Mouse (Mus musculus) left cerebral cortex, adult 18-20 months (tissue): Measurements from ENCODE around the gene Cst13. TPM values are rescaled to one million over a fixed set of nuclear protein-coding genes. Genes with fewer than 3 reads are reported as not detected.
"Not testable (repeated sequence)": the region's sequence is repeated elsewhere in the genome, so short reads cannot be mapped to it uniquely, and the experiment has no call there.

Source experiments
- DNase-seq, 2 experiments: peaks; one replicate each; pipeline ENCODE4 v3.0.0; 2021 to 2022; ENCODE audit warnings: low spot score in 2 of 2, mixed read lengths in 1 of 2
- long read RNA-seq, 2 experiments: library from polyadenylated mRNA; stranded (forward); transcript quantifications; one replicate each; pipeline ENCODE4 v2.0.0; 2021
- total RNA-seq, 2 experiments: library from RNA; stranded (reverse); gene quantifications; 2 replicates each; pipeline ENCODE4 v1.2.3; 2021

Cst13 gene
- total RNA-seq = not detected
- long read RNA-seq, experiment 1 = 0 reads
- long read RNA-seq, experiment 2 = 0 reads

DNA sequence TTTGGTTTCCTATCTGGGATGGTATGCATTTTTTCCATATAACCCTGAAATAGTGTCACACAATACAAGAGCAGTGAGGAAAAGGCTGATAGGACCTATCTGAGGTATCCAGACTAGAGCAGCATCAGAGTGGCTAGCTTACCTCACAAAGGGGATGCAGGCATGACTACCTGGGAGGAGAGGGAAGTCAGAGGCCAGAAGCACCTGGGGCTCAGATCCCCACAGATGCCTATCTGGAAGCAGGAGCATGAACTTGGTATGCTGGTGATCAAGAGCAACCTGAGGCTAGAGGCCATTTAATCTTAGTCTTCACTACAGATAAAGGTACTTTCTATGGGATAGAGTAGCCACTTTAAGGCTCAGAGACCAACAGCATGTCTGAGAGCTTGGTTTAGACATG lies at the start of gene Cst13:
Cst13 (plus strand) TSS at position 173 of the 400 bp plus-strand sequence.
- DNase-seq = no peak

DNA sequence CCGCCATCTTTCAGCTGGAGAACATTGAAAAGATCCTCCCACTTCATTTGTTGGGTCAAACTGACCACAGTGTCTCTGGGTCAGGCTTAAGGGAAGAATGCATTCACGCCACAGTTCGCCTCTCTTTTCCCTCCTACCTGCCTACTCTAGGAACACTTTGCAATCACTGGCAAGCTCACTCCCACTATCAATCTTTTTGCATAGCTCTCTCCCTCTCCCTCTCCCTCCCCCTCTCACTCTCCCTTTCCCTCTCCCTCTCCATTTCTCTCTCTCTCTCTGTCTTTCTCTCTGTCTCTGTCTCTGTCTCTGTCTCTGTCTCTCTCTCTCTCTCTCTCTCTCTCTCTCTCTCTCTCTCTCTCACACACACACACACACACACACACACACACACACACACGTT lies 48.5 kb upstream of the Cst13 start, which contains the start of gene Cst11:
Cst11 (minus strand) TSS at position 101 of the 400 bp plus-strand sequence.
- not testable (repeated sequence) for DNase-seq

DNA sequence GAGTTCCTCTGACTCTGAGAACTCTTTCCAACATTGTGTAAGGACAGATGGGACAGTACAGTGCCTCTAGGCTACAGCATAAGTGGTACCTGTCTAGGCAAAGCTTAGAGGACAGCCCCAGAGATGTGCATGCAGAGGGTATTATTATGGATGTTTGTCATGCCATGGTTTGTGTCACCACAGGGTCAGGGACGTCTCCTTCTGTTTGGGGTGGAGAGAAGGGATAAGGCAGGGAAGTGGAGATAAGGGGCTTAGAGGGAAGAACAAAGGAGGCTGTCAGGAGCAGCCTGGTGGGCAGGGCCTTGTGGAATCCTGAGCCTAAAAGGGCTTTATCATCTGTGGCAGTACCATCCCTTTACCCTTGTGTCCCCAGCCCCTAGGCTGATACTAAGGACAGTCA lies 38.2 kb upstream of the Cst13 start, which contains the start of gene 8030411F24Rik:
8030411F24Rik (plus strand) TSS at position 301 of the 400 bp plus-strand sequence.
- DNase-seq = no peak

- peak in 1 of 2 experiments; percentile 2 for DNase-seq
These were observed 30.7 kb upstream of the Cst13 start, which contains the start of gene Cst12 for GRCm38 (mm10) chr2:148789142-148789541. TSS of gene Cst12 (plus strand) at chr2:148789361.

DNA sequence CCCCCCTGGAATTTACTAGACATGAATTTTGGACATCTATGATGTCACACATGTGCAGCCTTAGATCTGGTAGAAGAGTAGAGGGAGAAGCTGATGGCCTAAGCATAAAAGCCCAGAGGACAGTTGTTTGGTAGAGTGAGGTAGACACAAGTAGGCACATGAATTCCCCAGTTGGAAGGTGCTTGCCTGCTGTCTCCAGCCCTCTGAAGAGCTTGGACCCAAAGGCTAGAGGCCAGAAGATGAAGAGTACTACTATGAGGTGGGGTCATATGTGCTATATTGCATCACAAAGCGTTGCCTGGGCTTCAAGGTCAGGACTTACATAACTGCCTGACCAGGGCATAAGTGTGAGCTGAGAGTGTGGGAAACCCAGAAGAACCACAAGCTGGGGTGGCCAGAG lies 21.4 kb upstream of the Cst13 start, which contains the start of gene Cst8:
Cst8 (plus strand) TSS at position 301 of the 400 bp plus-strand sequence.
- DNase-seq = no peak

GRCm38 (mm10) chr2:148801491-148801921 lies 18.4 kb upstream of the Cst13 start:
- DNase-seq = no peak

- DNase-seq = no peak
These were observed 13.2 kb upstream of the Cst13 start for GRCm38 (mm10) chr2:148806696-148807095.

- no peak for DNase-seq
These were observed 6.1 kb downstream of the Cst13 start for GRCm38 (mm10) chr2:148825986-148826385.

GRCm38 (mm10) chr2:148834912-148835311 lies 15.0 kb downstream of the Cst13 start, which contains the start of gene Cst9:
TSS of gene Cst9 (plus strand) at chr2:148835147.
- no peak for DNase-seq

- no peak for DNase-seq
These were observed 18.3 kb downstream of the Cst13 start for GRCm38 (mm10) chr2:148838075-148838777.

DNA sequence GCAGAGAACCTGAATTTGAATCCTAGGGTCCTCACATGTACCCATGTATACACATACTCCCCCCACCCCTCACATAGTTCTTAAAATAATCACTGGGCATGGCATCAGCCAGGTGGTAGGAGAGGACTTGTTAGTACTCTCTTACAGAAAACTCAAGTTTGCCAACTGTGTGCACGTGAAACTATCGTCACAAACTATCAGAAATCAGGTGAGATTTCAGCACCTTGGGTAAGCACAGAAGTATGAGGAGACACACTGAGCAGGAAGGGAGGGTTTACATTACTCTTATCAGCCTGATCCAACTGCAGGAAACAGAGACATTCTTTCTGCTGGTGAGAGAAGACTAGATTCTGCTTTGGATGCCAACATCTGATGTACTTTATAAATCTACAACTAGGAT lies 19.3 kb downstream of the Cst13 start:
- no peak for DNase-seq

DNA sequence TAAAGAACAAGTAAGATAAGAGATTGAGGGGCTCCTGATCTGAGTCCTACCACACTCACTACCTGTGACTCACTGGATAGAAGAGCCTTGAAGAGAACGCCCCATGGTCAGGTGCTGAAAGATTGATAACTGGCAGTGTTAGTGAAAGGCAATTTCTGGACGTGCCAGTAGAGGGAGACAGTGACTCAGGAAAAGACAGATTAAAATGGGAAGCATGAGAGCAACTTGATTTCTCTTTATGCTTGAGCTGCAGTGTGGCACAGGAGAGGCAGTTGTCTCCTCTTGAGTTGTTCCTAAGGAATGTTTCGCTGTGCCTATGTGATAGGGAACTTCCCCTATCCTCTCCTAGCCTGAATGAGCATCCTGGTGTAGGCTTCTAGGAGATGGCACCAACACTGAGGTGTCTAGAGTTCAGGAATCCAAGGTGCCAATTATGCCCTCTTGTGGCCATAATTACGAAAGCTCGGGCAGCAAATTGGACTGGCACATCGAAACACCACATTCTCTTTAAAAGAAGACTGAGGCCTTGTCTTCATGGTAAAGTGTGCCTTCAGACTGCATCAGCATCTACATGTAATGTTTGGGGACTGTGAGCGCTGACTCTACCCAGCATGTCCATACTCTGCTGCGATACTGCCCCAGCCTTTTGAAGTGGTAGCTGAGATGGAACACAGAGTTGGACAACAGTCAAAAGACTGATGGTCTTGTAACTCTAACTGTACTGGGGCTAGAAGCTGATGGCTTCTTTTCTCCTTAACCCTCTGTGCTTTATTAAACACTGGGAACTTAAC lies 31.4 kb downstream of the Cst13 start:
- peak; percentile 82 to 83 for DNase-seq

DNA sequence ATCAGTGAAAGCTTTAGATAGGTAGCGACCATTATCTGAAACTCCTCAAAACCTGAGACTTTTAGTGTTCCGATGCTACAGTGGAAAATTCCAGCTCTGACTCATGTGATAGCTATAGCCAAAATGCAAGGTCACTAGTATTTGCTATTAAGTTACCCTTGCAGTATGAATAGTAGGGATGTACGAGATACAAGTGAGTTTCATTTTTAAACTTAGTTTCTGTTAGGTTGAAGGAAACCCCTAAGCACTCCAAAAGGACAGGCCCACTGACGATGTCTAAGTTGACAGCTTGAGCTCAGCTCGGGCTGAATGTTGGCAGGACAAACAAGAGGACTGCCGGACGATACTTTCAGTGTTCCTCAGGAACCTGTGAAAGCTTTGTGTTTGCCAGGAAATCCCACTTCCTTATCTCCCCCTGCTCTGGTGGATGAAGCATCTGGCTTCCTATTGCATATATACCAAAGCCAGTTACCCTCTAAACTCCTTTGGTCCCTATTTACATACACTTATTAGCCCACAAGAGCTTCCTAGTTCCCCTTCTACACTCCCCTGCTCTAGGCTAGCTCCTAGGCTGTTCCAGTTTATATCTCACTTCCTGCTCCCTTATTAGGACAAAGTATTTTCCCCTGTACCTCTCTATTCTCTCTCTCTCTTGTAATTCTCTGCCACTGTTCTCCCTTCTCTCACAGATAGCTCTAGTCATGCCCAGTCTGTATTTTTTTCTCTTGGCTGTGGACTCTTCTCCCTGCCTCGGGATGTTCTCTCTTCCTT lies 36.9 kb downstream of the Cst13 start:
- no peak for DNase-seq

- no peak for DNase-seq
These were observed 37.6 kb downstream of the Cst13 start for GRCm38 (mm10) chr2:148857506-148857905.

DNA sequence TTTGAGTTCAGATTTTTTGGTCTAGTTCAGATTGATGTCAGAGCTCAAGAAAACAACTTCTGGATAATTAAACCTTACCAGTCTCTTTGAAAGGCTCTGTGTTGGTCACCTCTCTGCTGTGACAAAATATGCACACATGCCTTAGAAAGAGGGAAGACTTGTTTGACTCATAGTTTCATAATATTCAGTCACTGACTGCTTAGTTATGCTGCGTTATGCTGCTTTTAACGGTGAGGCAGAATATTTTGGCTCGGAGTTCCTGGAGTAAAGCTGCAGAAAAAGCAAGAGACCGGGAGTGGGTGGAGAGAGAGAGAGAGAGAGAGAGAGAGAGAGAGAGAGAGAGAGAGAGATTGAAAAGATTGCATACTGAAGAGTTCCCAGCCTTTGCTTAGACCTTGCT lies 41.1 kb downstream of the Cst13 start:
- DNase-seq = no peak

DNA sequence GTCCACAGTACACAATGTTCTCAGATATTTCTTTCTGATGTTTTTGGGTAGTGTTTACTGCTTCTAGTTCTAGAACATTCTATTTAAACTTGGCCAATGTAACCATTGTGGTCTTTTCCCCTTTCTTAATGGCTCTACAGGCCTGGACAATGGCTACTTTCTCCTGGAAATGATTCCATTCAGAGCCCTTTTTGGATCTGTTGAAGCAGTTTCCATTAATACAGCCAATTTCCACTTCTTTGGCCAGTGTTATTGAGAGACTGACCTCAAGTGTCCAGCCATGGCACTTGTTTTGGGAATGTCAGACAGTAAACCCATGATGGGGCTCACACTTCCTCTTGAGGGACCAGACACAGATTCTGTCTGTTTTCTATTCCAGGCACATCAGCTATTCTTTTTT lies 41.8 kb downstream of the Cst13 start:
- DNase-seq = no peak

DNA sequence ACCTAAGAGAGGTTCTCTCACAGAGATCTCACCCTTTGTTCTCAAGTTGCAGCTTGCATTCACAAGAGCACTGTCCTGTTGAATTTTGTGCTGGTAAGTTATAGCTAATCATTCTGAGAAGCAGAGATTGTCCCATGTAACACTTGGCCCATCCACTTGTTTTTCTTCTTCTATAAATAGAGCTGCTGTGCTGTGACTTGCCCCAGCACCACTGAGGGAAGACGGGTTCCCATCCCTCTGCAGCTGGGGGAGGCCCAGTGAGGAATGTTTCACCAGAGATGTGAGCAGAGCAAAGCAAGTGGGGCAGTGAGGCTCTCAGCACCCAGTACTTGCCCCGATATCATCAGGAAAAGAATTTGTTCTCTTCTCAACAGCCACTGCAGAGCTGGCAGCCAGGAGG lies 45.1 kb downstream of the Cst13 start, which contains the start of gene 9230104L09Rik:
9230104L09Rik (minus strand) TSS at position 73 of the 400 bp plus-strand sequence.
- DNase-seq = no peak

GRCm38 (mm10) chr2:148868959-148869358 lies 49.1 kb downstream of the Cst13 start:
- DNase-seq = no peak

DNA sequence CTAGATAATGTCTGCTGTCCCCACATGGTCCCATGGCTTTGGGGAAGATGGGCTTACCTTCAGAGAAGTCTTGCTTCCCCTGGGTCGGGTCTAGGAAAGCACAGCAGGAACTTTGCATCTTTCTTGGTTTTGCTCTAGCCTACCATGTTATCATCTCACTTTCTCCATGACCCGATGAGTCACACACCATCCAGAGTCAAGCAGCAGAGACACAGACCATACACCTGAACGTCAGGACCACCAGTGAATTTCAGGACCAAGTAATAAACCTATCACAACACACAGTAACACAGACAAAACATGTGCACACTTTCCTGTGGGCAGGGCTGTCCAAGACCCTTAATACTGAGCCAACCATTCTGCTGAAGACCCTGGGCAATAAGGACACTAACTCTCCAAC lies 50.6 kb downstream of the Cst13 start:
- DNase-seq = no peak

DNA sequence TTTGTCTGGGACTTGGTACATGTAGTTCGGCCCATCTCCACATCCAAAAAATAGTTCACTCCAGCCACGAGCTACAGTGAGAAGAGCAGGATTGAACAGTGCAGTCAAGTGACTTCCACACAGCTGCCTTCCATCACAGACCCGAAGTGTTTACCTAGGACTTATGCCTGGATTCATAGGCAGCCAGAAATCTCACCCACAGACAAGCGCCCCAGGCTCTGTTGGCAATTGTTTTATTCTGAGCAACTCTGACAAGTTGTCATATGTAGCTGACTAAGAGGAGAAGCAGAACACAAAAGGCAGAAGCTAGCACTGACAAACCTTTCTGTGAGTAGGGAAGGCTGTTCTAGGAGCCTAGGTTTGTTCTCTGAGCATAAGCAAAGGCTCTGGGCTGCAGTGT lies 53.0 kb downstream of the Cst13 start:
- DNase-seq = no peak

DNA sequence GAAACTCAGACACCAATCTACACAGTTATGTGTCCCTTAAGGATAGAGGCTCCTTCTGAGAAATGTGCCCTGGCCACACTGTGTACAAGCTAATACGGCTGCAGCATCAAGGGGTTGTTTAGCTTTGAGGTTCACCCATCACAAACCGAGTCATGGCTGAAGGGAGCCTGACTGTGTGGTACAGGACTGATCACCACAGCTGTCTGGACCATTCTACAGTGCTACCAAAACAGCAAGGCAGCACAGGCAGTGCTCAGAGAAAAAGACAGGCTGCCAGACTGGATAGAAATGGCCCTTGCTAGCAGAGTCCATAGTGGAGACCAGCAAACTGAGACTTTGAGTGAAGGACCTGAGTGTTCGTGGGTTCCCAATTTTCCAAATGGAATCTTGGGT lies 54.3 kb downstream of the Cst13 start:
- no peak for DNase-seq
